Mouse (Mus musculus) fibroblast of lung, adult 2 months (primary cell): ENCODE data around the gene Fkbp10.

Source experiments
- DNase-seq: peaks from one replicate; pipeline ENCODE4 v3.0.0-alpha.2; 2011; ENCODE audit warnings: low read depth

The Fkbp10 gene

DNA sequence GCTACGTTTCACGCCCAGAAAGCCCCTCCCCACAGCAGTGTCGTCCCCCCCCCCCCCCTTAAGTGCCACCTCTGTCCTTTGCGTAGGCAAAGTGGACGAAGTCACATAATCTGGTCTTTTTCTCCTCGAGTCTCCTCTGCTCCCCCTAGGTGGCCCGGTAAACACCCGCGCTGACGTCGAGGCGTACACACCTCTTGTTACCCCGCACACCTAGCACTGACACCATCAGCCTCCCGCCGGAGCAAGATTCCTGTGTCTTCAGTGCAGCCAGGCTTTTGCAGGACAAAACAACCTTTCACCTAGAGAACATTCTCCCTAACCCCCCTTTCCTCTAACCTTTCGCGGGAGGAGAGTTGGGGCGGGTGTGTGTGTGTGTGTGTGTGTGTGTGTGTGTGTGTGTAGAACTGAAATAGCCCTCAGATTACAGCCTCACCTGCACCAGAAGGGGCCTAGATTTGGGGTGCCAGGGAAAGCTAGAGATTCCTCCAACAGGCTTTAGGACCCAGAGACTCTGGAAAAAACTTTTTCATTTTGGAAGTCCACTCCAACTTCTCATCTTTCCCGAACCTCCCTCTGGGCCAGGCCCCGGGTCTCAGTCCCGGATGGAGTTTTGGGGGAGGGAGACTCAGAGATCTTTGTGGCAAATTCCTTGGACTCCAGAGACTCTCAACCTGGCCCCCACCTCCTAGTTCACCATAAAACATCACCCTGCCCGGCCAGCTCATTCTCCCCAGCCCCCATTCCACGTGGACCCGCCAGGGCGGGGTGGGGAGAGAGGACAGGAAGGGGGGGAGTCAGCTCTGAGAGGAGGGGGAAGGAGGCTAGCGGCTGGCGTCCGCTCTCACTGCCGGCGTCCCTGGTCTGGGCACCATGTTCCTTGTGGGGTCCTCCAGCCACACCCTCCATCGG lies at the start of gene Fkbp10:
Gene Fkbp10, plus strand, starts transcription at position 784 of the 909 bp plus-strand sequence.
- DNase-seq = peak; percentile 61

DNA sequence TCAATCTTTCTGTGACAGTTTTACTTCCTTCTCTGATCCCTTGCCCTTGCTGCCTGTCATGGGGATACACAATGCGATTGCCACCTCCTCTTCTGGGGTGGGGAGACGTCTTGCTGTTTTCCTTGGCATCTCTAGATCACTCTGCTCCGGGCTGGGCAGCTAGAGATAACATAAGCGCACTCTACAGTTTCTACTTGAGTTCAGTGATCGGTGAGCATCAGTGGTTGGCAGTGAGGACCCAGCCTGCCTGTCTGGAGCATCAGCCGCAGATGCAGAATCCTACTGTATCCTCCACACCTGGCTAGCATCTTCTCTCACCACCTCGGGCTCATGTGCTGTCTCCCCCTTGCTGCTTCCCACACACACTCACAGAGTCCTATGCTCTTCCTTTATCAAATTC lies 46.4 kb upstream of the Fkbp10 start:
- DNase-seq = no peak

DNA sequence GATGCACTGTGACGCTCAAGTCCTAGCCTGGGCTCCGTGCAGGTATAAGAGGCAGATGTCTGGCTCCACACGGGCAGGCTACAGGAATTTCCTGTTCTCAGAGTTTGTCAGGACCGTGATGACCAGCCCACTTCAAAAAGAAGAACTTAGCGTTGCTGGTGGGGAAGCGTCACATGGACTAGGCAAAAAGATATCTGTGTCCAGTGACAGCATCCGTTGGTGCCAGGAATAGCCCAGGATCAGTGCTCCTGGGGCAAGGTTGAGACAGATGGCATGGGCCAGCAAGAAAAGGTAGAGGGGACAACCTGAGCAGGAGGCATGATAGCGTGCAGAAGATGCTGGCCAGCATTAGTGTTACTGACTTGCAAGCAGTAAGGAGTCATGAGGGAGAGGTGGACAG lies 45.7 kb upstream of the Fkbp10 start:
- no peak for DNase-seq

- no peak for DNase-seq
Observed at GRCm38 (mm10) chr11:100371981-100372558, 43.4 kb upstream of the Fkbp10 start.

- no peak for DNase-seq
Observed at GRCm38 (mm10) chr11:100375127-100375526, 40.4 kb upstream of the Fkbp10 start.

DNA sequence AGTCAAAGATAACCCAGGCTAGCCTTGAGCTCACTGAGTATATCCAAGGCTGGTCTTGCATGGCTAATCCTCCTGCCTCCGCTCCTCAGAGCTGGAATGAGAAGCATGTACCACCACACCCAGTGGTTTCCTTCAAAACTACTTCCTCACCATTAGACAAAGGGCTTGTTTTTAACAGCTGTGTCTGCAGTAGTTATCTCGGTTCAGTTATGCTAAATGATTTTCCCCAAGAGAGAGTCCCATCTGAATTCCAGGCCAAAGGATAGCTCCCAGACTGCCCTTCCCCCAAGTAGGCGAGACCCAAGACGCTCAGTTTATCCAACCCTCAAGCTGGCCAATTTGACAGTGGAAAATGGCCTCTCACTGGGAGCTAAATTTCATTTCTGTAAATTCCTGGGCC lies 39.5 kb upstream of the Fkbp10 start:
- DNase-seq = no peak

GRCm38 (mm10) chr11:100376746-100377389 lies 38.6 kb upstream of the Fkbp10 start:
- no peak for DNase-seq

DNA sequence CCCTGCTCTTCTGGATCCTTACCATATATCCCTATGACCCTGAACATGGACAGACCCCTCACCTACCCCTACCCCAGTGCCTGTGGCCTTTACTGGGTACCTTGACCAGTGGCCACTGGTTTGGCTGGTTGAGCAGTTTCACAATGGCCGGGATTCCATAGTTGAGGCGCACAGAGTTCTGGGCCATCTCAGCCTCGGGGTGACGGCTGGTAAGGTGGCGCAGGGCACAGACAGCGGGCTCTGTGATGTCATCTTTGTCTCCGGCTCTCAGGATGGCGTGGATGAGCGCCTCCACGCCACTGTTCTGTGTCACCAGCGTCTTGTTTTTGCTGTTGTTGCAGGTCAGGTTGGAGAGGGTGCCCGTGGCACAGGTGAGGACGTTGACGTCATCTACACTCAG lies 37.5 kb upstream of the Fkbp10 start:
- no peak for DNase-seq

- no peak for DNase-seq
Observed at GRCm38 (mm10) chr11:100378446-100378845, 37.1 kb upstream of the Fkbp10 start.

DNA sequence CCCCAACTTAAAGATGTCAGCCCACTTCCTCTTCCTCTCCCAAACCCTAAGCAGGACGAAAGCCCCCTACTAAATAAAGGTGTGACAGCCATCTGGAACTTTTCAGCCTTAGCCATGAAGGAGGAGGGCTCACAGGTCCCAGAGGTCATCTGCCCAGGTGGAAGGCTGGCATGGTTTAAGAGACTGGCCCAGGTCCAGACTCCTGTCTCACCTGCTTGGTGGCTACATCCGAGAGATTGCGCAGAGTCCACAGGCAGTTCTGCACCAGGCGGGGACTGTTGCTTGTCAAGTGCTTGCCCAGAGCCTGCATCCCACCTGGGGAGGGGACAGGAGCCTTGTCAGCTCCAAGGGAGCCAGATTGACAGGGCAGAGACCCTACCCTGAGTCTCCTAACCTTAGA lies 36.2 kb upstream of the Fkbp10 start:
- DNase-seq = no peak

- no peak for DNase-seq
Observed at GRCm38 (mm10) chr11:100382682-100383081, 32.8 kb upstream of the Fkbp10 start.

DNA sequence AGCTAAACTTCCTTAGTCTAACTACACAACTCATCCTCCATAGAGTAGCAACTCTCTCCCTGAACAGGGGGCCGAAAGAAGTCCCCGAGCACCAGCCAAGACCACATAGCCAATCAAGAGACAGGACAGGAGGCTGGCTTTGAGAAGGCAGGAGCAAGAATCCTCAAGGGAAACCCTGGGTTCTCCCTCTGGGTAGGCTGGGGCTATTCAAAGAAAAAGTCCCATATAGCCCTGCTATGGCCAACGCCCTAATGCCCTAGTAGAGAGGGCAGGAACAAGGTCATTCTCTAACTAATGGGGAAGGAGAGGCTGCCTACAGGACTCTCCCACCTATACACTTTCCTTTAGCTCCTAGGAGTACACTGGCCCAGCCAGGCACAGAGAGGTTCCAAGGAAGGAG lies 30.5 kb upstream of the Fkbp10 start:
- no peak for DNase-seq

- DNase-seq = no peak
Observed at GRCm38 (mm10) chr11:100386586-100386985, 28.9 kb upstream of the Fkbp10 start.

- DNase-seq = no peak
Observed at GRCm38 (mm10) chr11:100387111-100387510, 28.4 kb upstream of the Fkbp10 start.

GRCm38 (mm10) chr11:100387589-100388375 lies 27.7 kb upstream of the Fkbp10 start:
- peak; percentile 46 for DNase-seq

DNA sequence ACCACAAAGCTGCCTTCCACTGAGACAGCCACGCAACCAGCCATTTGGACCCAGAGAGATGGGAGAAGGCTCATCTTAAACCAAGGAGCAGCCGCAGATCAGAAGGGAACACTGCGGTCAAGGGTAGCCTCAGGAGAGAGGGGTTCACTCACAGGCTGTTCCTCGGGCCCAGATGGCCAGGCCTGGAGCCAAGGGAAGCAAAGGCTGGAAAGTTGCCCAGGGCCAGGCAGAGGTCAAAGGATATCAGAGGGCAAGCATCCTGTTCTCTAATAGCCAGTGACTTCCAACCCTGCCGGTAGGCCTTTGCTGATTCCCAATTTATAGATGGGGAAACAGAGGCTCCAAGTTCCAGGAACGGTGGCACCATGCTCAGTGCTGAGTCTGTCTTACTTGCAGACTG lies 26.9 kb upstream of the Fkbp10 start:
- no peak for DNase-seq

DNA sequence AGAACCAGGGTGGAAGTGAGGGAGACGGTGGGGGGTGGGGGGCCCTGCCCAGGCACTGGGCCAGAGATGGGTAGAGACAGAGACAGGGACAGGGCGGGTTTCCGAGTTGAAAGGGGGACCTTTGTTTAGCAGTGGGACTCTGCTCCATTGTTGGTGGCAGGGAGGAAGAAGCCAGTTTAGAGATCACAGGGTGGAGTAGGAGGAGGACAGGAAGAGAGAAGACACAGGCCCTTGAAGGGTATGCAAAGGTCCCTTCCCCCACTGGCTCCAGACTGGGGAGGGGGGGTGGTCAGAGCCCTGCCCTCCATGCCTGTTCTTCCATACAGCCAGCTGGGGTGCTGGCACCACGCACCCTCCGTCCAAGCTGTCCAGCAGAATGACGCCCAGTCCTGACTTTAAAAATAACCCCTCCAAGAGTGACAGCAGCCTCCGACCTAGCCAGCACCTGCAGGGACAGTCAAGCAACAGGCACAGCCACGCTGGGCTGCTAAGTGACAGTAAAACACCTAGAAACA lies 25.5 kb upstream of the Fkbp10 start:
- DNase-seq = no peak

GRCm38 (mm10) chr11:100391081-100391883 lies 24.2 kb upstream of the Fkbp10 start:
- no peak for DNase-seq

- DNase-seq = no peak
Observed at GRCm38 (mm10) chr11:100391884-100392345, 23.6 kb upstream of the Fkbp10 start.

DNA sequence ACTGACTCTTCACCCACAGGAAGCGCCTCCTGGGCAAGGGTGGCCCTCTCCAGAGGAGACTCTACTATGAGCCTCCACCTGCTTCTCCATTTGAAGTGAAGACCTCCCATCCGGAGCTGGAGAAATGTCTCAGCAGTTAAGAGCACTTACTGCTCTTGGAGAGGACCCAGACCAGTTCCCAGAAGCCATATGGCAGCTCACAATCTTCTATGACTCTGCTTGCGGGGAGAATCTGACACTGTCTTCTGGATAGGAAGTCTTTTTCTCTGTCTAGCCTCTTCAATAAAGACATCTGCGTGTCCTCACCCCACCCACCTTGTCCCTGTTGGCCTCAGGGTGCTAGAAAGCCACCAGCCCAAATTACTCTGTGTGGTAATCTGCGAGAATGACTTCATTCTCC lies 22.5 kb upstream of the Fkbp10 start:
- no peak for DNase-seq

DNA sequence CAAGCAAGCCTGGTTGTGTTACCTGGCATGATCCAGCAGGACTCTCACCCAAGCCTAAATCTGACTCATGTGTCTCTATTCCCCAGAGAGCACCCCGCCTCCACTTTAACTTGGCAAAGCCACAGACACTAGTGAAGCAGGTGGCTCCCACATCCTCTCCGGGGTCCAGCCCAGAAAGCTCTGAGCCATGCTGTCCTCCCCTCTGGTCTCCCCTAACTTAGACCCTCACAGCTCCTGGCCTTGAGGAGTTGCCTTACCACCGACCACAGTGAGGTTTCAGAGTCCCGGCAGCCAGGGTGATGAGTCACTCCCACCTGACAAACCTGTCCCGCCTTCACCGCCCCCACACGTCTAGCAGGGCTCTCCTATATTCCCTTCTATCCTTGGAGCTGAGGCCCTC lies 21.8 kb upstream of the Fkbp10 start:
- no peak for DNase-seq
